Mouse (Mus musculus): ENCODE data around the gene Pole3. TPM values are rescaled to one million over a fixed set of nuclear protein-coding genes. Genes with fewer than 3 reads are reported as not detected.
A peak's percentile ranks its signal among the peaks of the same experiment; 100 is the strongest.

The Pole3 gene
- total RNA-seq, 2 experiments from 2014 or later: 21.0 to 21.9 TPM

- DNase-seq (ENCODE audit: extremely low spot score in 1 of 2, low spot score in 1 of 2): no peak
These were observed 5.6 kb downstream of the Pole3 start for GRCm38 (mm10) chr4:62519122-62519848.

- no peak for DNase-seq (ENCODE audit: extremely low spot score in 1 of 2, low spot score in 1 of 2)
These were observed 6.3 kb downstream of the Pole3 start for GRCm38 (mm10) chr4:62518416-62519121.

- DNase-seq (ENCODE audit: extremely low spot score in 1 of 2, low spot score in 1 of 2): no peak
These were observed 7.1 kb downstream of the Pole3 start for GRCm38 (mm10) chr4:62517538-62518415.

- no peak for DNase-seq (ENCODE audit: extremely low spot score in 1 of 2, low spot score in 1 of 2)
These were observed 7.8 kb downstream of the Pole3 start for GRCm38 (mm10) chr4:62517046-62517445.

- no peak for DNase-seq (ENCODE audit: extremely low spot score in 1 of 2, low spot score in 1 of 2)
These were observed 8.3 kb downstream of the Pole3 start for GRCm38 (mm10) chr4:62516579-62516978.

- DNase-seq (ENCODE audit: extremely low spot score in 1 of 2, low spot score in 1 of 2): no peak
These were observed 8.8 kb downstream of the Pole3 start for GRCm38 (mm10) chr4:62516079-62516478.

- DNase-seq (ENCODE audit: extremely low spot score in 1 of 2, low spot score in 1 of 2): no peak
These were observed 9.4 kb downstream of the Pole3 start for GRCm38 (mm10) chr4:62515490-62515889.

- no peak for DNase-seq (ENCODE audit: extremely low spot score in 1 of 2, low spot score in 1 of 2)
These were observed 9.9 kb downstream of the Pole3 start for GRCm38 (mm10) chr4:62514995-62515394.

- DNase-seq (ENCODE audit: extremely low spot score in 1 of 2, low spot score in 1 of 2): no peak
These were observed 10.8 kb downstream of the Pole3 start for GRCm38 (mm10) chr4:62513998-62514506.

- DNase-seq (ENCODE audit: extremely low spot score in 1 of 2, low spot score in 1 of 2): no peak
These were observed 14.9 kb downstream of the Pole3 start for GRCm38 (mm10) chr4:62509946-62510345.

GRCm38 (mm10) chr4:62508839-62509238, 16.0 kb downstream of the Pole3 start:
- no peak for DNase-seq (ENCODE audit: extremely low spot score in 1 of 2, low spot score in 1 of 2)

- DNase-seq (ENCODE audit: extremely low spot score in 1 of 2, low spot score in 1 of 2): no peak
These were observed 18.1 kb downstream of the Pole3 start for GRCm38 (mm10) chr4:62506798-62507197.

GRCm38 (mm10) chr4:62505991-62506390, 18.9 kb downstream of the Pole3 start:
- DNase-seq (ENCODE audit: extremely low spot score in 1 of 2, low spot score in 1 of 2): no peak

GRCm38 (mm10) chr4:62503374-62503970, 21.4 kb downstream of the Pole3 start, which contains the start of gene Hdhd3:
Gene Hdhd3 (minus strand): TSS chr4:62503467.
- no peak for DNase-seq (ENCODE audit: extremely low spot score in 1 of 2, low spot score in 1 of 2)

- no peak for DNase-seq (ENCODE audit: extremely low spot score in 1 of 2, low spot score in 1 of 2)
These were observed 21.9 kb downstream of the Pole3 start for GRCm38 (mm10) chr4:62502969-62503368.

GRCm38 (mm10) chr4:62501964-62502732, 22.7 kb downstream of the Pole3 start:
- DNase-seq (ENCODE audit: extremely low spot score in 1 of 2, low spot score in 1 of 2): peak; percentile 80 to 82

- DNase-seq (ENCODE audit: extremely low spot score in 1 of 2, low spot score in 1 of 2): no peak
These were observed 23.3 kb downstream of the Pole3 start for GRCm38 (mm10) chr4:62501534-62501933.

GRCm38 (mm10) chr4:62500799-62501198, 24.1 kb downstream of the Pole3 start:
- no peak for DNase-seq (ENCODE audit: extremely low spot score in 1 of 2, low spot score in 1 of 2)

GRCm38 (mm10) chr4:62496815-62497214, 28.1 kb downstream of the Pole3 start:
- DNase-seq (ENCODE audit: extremely low spot score in 1 of 2, low spot score in 1 of 2): no peak
